Mouse (Mus musculus) thymus, postnatal 4 days (tissue): ENCODE measurements around the gene Hoxb7.

Experiments
- DNase-seq: peaks from one replicate; pipeline ENCODE4 v3.0.0; 2021

Gene Hoxb7

GRCm38 (mm10) chr11:96286739-96287385 is 439 bp downstream of the Hoxb7 start:
- DNase-seq = no peak

- no peak for DNase-seq
Observed at GRCm38 (mm10) chr11:96287411-96287810, 988 bp downstream of the Hoxb7 start.

GRCm38 (mm10) chr11:96288455-96289221 is 2.2 kb downstream of the Hoxb7 start:
- no peak for DNase-seq

GRCm38 (mm10) chr11:96289293-96289692 is 2.9 kb downstream of the Hoxb7 start:
- DNase-seq = no peak

GRCm38 (mm10) chr11:96289837-96290236 is 3.4 kb downstream of the Hoxb7 start:
- no peak for DNase-seq

GRCm38 (mm10) chr11:96290705-96291355 is 4.4 kb downstream of the Hoxb7 start:
- no peak for DNase-seq

GRCm38 (mm10) chr11:96291681-96292564 is 5.5 kb downstream of the Hoxb7 start, which contains the start of gene Hoxb6:
Gene Hoxb6, plus strand, starts transcription at chr11:96292476.
- no peak for DNase-seq

GRCm38 (mm10) chr11:96292565-96293301 is 6.3 kb downstream of the Hoxb7 start:
- DNase-seq = no peak

GRCm38 (mm10) chr11:96293302-96293921 is 7.0 kb downstream of the Hoxb7 start:
- DNase-seq = no peak

- DNase-seq = peak; percentile 88
Observed at GRCm38 (mm10) chr11:96294245-96295091, 8.0 kb downstream of the Hoxb7 start.

- no peak for DNase-seq
Observed at GRCm38 (mm10) chr11:96295092-96295835, 8.8 kb downstream of the Hoxb7 start.

- DNase-seq = no peak
Observed at GRCm38 (mm10) chr11:96296997-96297396, 10.6 kb downstream of the Hoxb7 start.

- DNase-seq = no peak
Observed at GRCm38 (mm10) chr11:96297428-96297827, 11.0 kb downstream of the Hoxb7 start.

GRCm38 (mm10) chr11:96297968-96298635 is 11.7 kb downstream of the Hoxb7 start:
- no peak for DNase-seq

- no peak for DNase-seq
Observed at GRCm38 (mm10) chr11:96298895-96299667, 12.7 kb downstream of the Hoxb7 start.

GRCm38 (mm10) chr11:96299781-96300180 is 13.4 kb downstream of the Hoxb7 start:
- DNase-seq = no peak

- DNase-seq = no peak
Observed at GRCm38 (mm10) chr11:96300354-96301063, 14.1 kb downstream of the Hoxb7 start.

- DNase-seq = no peak
Observed at GRCm38 (mm10) chr11:96301064-96301431, 14.6 kb downstream of the Hoxb7 start.
